Mouse (Mus musculus): ENCODE data around the gene Krt23.

The Krt23 gene

DNA sequence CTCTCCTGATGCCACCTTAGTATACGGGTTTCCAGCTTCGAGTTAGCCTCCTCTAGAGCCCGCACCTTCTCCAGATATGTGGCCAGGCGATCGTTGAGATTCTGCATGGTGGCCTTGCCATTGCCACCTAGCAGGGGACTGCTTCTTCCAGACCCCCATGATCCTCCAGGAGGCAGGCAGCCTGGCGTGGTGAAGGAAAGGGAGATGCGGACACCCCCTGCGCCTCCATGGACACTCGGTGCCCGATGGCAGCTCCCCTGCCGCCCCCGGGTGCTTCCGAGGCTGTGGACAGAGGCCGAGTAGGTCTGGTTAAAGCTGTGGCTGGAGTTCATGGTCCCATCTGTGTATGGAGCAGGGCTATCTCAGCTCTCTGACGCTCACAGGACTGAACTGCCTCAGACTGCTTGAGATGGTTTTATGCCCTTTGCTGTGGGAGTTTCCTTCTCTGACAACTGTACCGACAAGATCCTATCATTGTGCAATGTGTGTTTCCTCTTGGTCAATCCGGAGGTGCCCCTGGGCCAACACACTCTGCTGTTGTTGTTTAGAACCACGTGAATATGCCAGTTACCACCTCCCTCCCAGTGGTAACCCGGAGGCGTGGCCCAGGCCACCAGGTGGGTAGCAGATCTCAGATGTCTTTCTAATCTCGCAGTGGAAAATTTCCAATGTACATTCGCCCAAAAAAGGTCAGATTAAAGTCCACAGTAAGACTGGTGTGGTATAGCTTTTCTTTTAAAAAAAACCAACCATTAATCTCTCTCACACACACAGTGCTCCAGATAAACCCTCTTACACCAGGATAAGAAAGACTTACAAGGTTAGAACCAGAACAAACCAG lies at the start of gene Krt23:
TSS of gene Krt23 (minus strand) at position 405 of the 841 bp plus-strand sequence.
- peak; percentile 61 to 77 for DNase-seq

DNA sequence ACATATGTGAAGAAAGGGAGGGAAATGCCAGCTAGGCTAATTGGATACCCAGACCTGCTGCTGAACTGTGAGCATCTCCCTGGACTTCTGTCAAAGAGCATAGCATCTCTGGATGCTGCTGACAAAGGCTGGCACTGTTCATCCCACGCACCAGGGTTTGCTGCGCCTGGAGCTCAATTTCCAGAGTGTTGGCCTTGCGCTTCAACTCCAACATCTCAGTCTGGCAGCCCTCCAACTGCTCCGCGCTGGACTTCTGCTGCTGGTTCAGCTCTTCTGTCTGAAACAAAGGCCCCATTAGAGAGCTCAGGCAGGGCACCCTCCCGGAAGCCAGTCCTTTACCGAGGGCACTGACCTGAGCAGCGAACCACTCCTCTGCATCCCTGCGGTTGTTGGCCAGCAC lies 46.8 kb upstream of the Krt23 start:
- DNase-seq, result no peak

DNA sequence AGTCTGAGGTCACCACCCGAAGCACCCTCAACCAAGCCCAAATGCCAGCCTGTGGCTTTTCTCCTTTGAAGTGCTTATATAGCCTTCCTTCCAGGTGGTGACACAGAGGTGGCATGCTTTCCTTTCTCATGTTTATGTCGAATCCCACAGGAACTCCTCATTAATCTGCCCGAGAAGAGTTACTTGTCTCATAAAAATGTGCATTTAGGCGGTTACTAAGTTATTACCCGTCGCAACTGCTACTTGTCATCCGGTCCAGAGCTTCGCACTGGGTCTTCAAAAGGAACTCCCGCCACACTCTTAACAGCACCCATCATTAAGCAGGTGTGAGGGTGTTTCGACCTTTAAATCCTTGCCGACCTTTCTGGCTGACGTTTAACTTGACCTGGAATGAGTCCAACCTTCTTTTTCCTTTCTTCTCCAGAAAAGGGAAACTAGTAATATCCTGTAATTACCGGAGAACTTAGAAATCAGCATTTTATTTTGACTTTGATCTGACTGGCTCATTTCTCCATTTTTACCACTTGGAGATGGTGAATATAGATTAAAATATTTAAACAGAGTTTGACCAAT lies 28.4 kb upstream of the Krt23 start, which contains the start of gene Krt39:
TSS of gene Krt39 (minus strand) at position 51 of the 573 bp plus-strand sequence.
- no peak for DNase-seq

DNA sequence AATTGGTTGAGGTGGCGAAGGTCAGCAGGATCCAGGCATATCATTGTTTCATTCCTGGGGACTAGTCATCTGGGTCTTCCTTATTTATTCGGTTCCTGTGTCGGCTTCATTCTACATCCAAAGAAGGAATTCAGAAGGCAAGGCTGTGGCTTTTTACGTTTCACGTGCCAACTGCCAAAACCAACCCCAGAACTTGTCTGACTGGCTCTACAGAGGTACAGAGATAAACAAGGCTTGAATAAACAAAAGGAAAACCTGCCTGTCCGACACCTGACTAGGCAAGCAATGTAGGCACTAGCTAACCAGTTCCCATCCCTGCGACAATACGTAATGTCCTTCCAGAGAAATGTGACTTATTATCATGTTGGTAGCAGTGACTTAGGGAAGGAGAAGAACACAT lies 21.2 kb upstream of the Krt23 start:
- DNase-seq, result peak; percentile 51 to 71

DNA sequence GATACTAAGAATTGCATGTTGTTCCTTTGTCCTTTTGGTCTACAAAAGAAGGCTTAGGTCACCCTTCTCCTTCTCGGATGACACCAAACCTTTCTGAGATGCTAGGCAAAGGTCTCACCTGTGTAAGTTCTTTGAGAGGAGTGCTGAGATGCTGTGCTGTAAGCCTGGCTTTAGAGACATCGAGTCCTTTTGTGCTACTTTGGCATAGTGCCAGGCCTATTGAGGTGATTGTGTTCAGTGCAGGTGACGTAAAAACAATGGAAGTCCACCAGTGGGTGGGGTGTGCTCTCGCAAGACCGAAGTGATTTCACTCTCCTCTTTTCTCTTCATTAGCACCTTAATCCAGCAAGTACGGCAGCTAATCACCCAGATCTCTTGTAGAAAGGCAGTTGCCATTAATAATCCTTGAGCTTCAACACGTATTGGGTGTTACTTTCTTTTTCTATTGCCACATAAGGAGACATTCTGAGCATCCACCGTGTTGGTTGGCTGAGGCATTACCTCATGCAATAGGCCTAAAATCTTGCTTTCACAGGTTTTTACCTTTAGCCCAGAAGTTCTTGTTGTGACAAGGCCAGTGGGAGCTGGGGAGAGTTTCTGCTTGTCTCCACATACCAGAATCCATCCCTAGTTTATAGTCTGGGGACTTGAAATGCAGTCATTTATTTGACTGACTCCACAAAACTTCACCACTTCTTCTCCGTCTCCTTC lies 7.3 kb upstream of the Krt23 start:
- peak in 1 of 2 experiments; percentile 9 for DNase-seq

DNA sequence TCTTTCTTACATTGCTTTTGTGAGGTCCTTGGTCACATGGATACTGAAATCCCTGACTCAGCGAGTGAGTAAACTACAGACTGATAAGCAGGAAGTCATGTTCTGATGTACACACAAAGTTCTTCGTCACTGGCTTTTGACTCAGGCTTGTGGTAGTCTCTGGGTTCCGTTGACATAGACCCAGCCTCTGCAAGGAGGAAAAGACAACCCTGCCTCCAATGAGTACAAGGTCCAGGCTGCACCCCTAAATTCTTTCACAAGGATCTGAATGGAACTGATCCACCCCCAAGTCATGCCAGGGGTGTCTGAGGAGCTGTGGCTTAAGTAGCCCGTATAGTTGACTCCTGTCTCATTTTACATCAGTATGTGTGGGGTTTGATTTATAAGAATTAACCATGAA lies 3.5 kb upstream of the Krt23 start:
- no peak for DNase-seq

DNA sequence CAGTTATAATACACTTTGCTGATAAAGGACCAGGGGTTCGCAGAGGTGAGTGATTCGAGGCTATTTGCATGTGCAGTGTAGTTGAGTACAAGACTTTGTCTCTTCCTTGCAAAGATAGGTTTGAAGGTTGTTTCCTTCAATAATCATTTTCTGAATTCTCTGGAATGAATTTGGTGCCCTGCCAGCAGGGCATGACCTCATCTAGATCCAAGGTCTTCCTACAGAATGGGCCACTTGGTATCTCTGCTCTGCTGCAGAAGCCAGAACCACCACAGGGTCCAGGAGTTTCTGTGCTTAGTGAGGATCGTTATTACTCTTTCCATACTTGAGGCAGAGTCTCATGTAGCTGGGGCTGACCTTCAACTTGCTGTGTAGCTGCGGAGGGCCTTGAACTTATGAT lies 1.8 kb upstream of the Krt23 start:
- no peak for DNase-seq

DNA sequence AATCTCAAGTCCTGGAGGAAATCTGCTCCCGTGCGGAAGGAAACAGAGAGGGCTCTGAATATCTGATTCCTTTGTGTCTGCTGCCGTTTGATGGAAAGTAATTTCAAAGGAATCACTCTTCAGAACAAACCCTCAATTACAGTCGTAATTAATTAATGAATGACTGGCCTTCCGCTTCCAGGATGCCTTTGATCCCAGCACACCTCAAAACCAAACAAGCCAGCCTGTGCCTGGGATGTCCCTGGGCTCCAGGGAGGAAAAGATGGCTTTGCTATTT lies 575 bp upstream of the Krt23 start:
- DNase-seq, result no peak

DNA sequence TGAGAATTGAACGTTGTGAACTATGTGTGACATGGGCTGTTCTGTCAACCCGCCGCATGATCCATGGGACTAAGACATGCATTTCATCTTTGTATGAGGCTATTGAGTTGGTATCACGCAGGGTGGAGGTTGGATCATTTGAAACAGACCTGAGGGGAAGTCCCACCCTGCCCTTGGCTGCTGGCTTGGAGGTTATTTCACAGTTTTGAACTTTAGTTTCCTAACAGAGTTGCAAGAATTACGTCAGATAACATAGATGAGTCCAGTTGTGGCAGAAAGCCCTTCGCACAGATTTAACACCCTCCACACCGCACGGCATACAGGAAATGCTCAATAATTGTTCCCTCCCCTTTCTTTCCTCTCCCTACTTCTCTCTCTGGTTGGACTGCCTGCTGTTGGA lies 1.9 kb downstream of the Krt23 start:
- DNase-seq, result no peak

DNA sequence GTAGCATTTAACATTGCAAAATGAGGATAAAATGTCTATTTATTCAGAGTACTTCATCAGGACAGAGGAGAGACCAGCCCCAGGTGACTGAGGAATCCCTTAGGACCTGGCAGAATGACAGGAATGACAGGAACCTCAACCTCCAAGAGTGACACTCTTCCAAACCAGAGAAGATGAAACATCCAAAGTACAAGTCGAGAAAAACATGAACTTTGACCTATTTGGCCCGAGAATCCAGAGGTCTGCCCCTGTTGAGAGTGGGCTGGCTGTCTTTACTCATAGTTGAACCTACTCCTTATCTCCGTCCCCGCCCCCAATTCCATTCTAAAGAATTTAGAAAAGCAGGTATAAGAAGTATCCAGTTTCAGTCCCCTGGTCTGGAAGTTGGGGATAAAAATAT lies 2.3 kb downstream of the Krt23 start:
- DNase-seq, result no peak

DNA sequence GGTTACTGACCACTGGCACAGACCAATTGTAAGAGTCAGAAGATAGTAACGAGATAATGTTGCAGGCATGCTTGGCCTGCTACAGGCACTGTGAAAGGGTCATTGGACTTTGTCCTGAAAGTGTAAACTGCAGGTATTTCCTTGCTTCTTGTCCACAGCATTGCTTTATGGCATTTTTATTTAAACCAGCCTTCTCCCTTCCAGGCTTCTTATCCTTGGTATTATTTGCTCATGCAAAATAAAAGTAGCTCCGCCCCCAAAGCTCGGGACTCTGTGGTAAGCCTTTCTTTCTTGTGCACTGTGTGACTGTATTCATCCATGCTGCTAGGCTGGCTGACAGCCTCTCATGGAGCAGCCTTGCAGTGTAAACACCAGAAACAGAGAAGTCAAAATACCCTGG lies 3.7 kb downstream of the Krt23 start:
- peak in 1 of 2 experiments; percentile 44 for DNase-seq

DNA sequence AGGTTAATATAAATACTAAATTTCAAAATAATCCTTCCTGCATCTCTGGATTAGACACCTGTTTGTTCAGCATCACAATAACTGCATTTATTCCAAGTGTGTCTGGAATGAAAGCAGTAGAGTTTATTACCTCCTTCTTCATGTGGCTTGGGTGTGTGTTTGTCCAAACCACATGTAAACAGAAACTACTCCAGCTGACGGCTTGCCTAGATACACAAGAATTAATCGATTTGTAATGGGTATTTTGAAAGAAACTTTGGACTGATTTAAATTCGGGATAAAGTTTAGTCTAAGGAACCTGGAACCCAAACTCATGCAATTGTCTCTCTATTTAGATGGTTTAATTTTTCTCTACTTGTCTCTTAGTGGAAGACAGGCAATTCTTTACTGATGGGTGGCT lies 18.0 kb downstream of the Krt23 start:
- no peak for DNase-seq

DNA sequence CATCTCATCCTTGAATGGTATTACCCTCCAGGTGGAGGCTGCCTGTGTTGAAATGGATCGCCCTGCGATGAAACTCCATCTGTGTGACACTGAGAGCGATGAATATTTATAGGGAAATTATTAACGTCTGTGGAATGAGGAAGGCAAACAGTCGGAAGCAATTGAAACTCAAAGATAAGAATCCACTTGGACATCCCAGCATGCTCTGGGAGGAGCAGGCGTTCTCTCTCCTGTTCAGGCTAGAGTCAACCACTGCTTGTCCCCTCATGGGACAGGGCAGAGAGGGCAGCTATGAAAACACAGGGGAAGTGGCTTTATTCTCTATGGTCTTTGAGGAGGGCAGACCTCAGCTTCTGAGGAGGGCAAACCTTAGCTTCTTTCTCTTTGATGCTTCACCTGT lies 19.5 kb downstream of the Krt23 start:
- DNase-seq, result peak; percentile 42 to 67

DNA sequence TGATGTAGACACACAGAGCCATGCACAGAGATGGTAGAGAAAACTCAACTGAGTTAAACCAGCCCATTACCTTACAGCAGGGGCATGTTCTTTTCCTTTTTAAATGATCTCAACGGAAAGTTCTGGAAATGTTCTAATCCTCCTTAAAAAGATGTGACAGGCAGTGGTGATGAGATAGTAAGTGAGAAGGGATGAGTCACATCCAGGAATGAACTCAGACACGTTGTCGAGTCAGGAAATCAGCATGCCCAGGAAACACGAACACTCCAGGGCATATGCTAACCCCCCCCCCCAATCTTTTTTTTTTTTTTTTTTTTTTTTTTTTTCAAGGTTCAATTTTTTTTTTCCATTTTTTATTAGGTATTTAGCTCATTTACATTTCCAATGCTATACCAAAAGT lies 20.5 kb downstream of the Krt23 start:
- no peak for DNase-seq

DNA sequence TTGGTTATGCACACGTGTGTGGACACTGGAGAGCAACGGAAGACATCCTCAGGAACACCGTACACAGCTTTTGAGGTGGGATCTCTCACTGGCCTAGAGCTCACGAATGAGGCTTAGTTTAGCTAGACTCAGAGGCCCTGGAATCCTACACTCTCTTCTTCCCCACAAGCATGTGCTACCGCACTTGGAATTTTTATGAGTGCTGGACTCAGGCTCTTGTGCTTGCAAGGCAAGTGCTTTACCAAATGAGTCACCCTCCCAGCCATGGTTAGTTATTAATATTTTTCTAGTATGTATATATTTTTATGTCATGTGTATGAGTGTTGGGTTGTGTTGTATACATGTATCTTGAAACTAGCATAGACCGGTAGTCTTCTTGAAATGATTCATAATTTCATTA lies 21.0 kb downstream of the Krt23 start:
- DNase-seq, result peak; percentile 49 to 60

DNA sequence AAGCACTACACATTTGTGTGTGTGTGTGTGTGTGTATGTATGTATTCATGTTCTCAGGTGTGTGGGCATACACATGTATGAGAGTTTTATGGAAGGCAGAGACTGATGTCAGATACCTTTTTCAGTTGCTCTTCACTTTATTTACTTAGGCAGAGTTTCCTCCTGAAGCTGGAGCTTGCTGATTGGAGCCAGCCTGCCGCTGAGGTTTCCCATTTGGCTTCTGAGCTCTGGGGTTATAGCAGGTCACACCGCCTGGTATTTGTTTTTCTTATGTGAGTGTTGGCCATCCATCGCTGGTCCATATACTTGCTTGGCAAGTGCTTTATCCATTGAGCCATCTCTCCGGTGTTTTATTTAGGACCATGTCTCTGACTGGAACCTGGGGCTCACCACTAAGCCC lies 23.7 kb downstream of the Krt23 start:
- DNase-seq, result peak; percentile 34 to 59

DNA sequence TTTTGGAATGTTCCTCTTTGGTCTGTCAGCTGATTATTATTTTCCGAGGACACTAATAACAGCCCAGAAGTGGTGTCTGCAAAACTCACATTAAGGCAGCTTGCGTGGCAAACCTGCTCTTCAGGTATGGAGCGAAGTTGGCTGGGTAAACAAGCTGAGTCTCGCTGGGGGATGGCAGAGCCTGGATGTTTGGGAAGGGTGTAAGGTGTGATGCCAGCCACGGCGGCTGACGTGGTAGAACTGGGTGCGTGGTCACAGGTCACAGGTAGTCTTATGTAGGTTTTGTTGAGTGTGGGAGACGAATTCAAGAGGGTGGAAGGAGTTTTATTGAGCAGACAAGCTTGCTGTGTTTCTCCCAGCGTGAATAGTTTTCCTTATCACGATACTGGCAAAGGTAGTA lies 24.4 kb downstream of the Krt23 start:
- peak; percentile 35 to 66 for DNase-seq

DNA sequence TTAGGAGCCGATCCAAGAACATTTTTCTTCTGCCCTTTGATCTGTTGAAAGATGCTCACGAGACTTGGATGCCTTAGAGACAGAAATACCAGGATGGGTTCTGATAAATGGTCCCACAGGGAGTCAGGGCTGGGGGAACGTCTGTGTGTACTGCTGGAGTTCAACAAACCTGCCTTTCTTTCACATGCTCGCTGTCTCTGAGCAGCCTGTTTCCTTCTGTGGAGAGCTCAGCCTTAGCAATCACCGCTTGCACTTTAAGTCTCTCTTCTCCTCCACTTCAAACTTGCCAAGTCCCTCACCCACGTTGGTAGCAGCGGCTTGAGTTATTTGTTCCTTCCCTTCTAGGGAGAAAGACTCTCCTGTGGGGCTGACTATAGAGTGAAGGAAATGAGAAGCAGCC lies 26.6 kb downstream of the Krt23 start:
- DNase-seq, result peak; percentile 6 to 23

DNA sequence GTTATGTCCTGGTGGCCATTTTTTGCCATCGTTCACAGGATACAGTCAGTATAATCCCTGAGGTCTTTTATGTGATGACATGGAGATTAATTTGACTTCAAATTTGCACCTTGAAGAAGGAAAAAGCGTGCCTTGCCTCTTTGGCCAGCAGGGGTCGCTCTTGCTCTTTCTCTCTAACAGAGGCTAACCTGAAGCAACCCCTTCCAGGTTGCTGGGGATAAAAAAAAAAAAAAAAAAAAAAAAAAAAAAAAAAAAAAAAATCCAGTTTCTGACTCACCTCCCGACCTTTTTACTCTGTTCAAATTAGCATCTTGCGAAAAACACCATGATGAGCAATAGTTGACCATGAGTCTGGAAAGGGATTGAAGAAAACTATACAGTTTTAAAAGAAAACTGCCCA lies 28.1 kb downstream of the Krt23 start:
- DNase-seq, result peak; percentile 67 to 80

DNA sequence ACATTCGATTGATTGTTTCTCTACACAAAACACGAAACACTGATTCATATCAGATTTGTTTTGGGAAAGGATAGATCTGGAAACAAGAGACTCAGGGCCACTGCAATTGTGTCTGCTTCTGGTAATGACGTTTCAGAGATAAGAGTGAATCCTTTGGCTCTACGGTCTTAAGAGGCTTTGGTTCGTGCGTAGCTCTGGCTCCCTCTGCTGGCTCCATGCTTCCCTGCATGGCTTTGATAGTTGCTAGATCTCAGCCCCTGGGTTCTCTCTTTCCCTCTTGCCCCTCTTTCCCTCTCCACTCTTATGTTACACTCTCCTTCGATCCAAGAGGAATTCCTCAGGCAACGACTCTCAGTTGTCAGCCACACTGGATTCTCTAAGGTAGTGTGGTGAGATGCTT lies 29.8 kb downstream of the Krt23 start:
- peak in 1 of 2 experiments; percentile 26 for DNase-seq

DNA sequence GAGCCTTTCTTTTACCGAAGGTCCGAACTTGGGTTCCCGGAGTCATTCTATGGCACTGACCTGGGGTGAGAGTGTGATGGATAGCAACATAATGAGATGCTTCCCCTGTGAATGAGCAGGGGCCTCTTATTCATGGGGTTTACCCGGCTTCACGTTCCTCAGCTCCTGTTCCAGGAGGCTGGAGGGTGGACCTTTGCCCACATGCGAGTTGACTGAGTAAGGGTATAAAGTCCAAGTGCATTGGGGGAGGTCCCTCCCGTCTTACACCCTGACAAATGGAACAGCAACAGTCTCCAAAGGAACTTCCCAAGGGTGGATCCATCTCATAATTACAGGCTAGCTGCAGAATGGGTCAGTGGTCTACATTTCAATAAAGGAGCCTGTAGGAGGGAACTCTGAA lies 31.2 kb downstream of the Krt23 start:
- no peak for DNase-seq

DNA sequence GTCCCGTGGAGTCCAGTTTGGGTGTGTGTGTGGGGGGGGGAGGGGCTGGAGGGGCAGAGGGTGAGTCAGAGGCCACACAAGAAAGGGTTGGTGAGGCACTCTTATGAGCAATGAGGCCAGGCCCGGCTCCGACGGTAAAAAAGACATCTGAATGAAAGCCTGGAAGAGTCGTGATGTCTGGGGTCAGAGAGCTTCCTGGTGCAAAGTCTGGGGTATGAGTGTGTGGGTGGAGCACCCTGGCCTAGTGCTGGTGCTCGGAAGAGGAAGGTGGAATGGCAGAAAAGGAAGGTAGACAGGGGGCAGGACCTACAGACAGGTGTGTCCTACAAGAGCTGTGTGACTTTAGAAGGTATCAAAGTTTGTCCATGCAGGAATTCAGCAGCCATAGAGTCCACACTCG lies 34.0 kb downstream of the Krt23 start:
- no peak for DNase-seq

DNA sequence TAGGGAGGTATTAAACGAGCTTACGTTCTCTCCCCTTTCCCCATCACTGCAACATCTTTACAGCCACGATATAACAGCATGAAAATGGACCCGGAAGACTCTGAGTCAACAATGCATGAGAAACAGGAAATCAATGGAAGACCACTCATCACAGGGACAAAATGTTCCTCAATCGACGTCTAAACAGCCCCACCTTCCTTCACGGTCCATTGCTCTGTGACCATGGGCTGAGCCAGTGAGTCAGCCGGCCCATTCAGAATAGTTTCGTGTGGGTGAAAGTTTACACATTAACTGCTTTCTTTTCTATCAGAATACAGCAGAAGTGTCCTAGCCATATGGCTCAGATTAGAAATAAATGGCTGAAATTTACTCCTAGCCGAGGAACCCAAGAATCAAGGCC lies 38.2 kb downstream of the Krt23 start:
- DNase-seq, result no peak

DNA sequence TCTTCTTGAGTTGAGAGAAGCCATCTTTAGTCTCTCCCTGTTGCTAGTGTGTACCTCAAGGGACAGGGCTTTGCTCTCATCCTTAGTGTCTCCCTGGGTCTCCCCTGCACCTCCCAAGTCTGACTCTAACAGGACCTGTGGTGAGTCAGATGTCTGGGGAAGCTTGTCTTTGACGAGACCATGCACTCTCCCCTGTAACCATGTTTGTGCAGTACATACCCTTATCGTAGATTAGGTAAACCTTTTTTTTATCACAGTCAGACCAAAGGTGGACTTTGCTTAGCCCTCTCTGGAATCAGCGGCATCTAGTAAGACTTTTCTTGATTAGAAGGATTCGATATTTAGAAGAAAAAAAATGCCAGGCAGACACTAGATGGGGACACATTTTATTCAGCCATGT lies 38.9 kb downstream of the Krt23 start:
- DNase-seq, result no peak

Data from lung, adult 18-20 months (tissue).